Mouse (Mus musculus) midbrain, embryonic 16.5 days (tissue): ENCODE measurements around the gene Vezf1. TPM values are rescaled to one million over a fixed set of nuclear protein-coding genes. Genes with fewer than 3 reads are reported as not detected.

Experiments
- ATAC-seq: fragments of 200-750 bp; cut with Nextera tagmentation; 2 replicates; pipeline ENCODE4 v1.8.0; 2017; ENCODE audit warnings: moderate TSS enrichment
- H3K27ac ChIP-seq: fragments of 300-500 bp; sonication (generic); 2 replicates; pipeline ENCODE4 v1.5.1; 2014; ENCODE audit warnings: mild to moderate bottlenecking, low read length, mixed read lengths
- H3K27me3 ChIP-seq: fragments of 300-500 bp; sonication (generic); 2 replicates; pipeline ENCODE4 v1.6.1; 2014; ENCODE audit warnings: low read depth, low read length, mixed read lengths; ENCODE audit not compliant: control insufficient read depth, insufficient read depth
- H3K36me3 ChIP-seq: fragments of 300-500 bp; sonication (generic); 2 replicates; pipeline ENCODE4 v1.6.1; 2014; ENCODE audit warnings: mild to moderate bottlenecking, low read length, moderate library complexity, mixed read lengths; ENCODE audit not compliant: control insufficient read depth, insufficient read depth
- H3K4me1 ChIP-seq: fragments of 300-500 bp; sonication (generic); 2 replicates; pipeline ENCODE4 v1.6.1; 2014; ENCODE audit warnings: mild to moderate bottlenecking, low read length, mixed read lengths; ENCODE audit not compliant: control insufficient read depth, insufficient read depth
- H3K4me2 ChIP-seq: fragments of 300-500 bp; sonication (generic); 2 replicates; pipeline ENCODE4 v1.6.1; 2014; ENCODE audit warnings: mild to moderate bottlenecking, low read length, mixed read lengths
- H3K4me3 ChIP-seq: fragments of 300-500 bp; sonication (generic); 2 replicates; pipeline ENCODE4 v1.5.1; 2014; ENCODE audit warnings: low read depth, mild to moderate bottlenecking, low read length, moderate library complexity, mixed read lengths
- H3K9ac ChIP-seq: fragments of 300-500 bp; sonication (generic); 2 replicates; pipeline ENCODE4 v1.6.1; 2014; ENCODE audit warnings: low read depth, low read length, mixed read lengths
- H3K9me3 ChIP-seq: fragments of 300-500 bp; sonication (generic); replicated peaks from 2 replicates; pipeline ENCODE4 v1.6.1; 2014; ENCODE audit warnings: mild to moderate bottlenecking, low read length, mixed read lengths; ENCODE audit not compliant: control insufficient read depth, poor library complexity, severe bottlenecking
- WGBS: fragments of 180-500 bp; shearing (Covaris S2); extraction: QIAGEN DNeasy Blood & Tissue Kit; methylation state at CpG from one replicate; pipeline ENCODE4 v1.1.7; 2014; 5-methylcytosine and 5-hydroxymethylcytosine counted together
- polyA plus RNA-seq: library from polyadenylated mRNA; unstranded; fragments of >200 nt; fragmentation: Nextera tagmentation; extraction: Ambion mirVana; gene quantifications from 2 replicates; pipeline ENCODE4 v1.2.1, GENCODE M21; 2015

Gene Vezf1
- polyA plus RNA-seq, 1 experiment from 2014 or later = 39.5 TPM

- H3K27me3 ChIP-seq = no peaks in the 10 kb centered on the region
- no peak overlapping the region for H3K27ac ChIP-seq
- no peaks in the 10 kb centered on the region for H3K36me3 ChIP-seq
- H3K4me2 ChIP-seq = no peak overlapping the region
- H3K9ac ChIP-seq = no peak overlapping the region
- no peaks in the 10 kb centered on the region for H3K9me3 ChIP-seq
- H3K4me3 ChIP-seq = no peak overlapping the region
- ATAC-seq = no peak
- H3K4me1 ChIP-seq = peaks cover 18% of the 10 kb centered on the region
Observed at GRCm38 (mm10) chr11:88065732-88066131, 2.3 kb upstream of the Vezf1 start.

GRCm38 (mm10) chr11:88067191-88067585 lies 891 bp upstream of the Vezf1 start:
- Histone ChIP-seq H3K27me3 (no peaks in the 10 kb centered on the region), H3K9ac (peak overlapping the region; percentile 97), H3K4me1 (peaks cover 32% of the 10 kb centered on the region), H3K27ac (peak overlapping the region; percentile 98), H3K36me3 (no peaks in the 10 kb centered on the region), H3K9me3 (no peaks in the 10 kb centered on the region), H3K4me2 (peak overlapping the region; percentile 71), H3K4me3 (peak overlapping the region; percentile 97)
- under 1% methylated on average over 8 of the region's 8 CpGs for WGBS
- no peak for ATAC-seq

- H3K4me1 ChIP-seq = peaks cover 47% of the 10 kb centered on the region
- 0% methylated on average over 50 of the region's 92 CpGs for WGBS
Observed at GRCm38 (mm10) chr11:88068411-88069245, 549 bp downstream of the Vezf1 start.

GRCm38 (mm10) chr11:88069246-88069570 lies 1.1 kb downstream of the Vezf1 start:
- Histone ChIP-seq H3K36me3 (no peaks in the 10 kb centered on the region), H3K9ac (peak overlapping the region; percentile 97), H3K9me3 (no peaks in the 10 kb centered on the region), H3K4me1 (peaks cover 49% of the 10 kb centered on the region), H3K27ac (peak overlapping the region; percentile 98), H3K4me2 (peak overlapping the region; percentile 82), H3K4me3 (peak overlapping the region; percentile 97), H3K27me3 (no peaks in the 10 kb centered on the region)
- no peak for ATAC-seq
- 0% methylated on average over 12 of the region's 12 CpGs for WGBS

More at GRCm38 (mm10) chr11:88068411-88069245, 549 bp downstream of the Vezf1 start:
- Histone ChIP-seq H3K27me3 (no peaks in the 10 kb centered on the region), H3K4me2 (peak overlapping the region; percentile 82), H3K36me3 (no peaks in the 10 kb centered on the region), H3K9ac (peak overlapping the region; percentile 97), H3K9me3 (no peaks in the 10 kb centered on the region), H3K27ac (peak overlapping the region; percentile 98), H3K4me3 (peak overlapping the region; percentile 97)
- peak; percentile 70 for ATAC-seq

GRCm38 (mm10) chr11:88070392-88070791 lies 2.3 kb downstream of the Vezf1 start:
- 20% methylated on average over 4 of the region's 4 CpGs for WGBS
- Histone ChIP-seq H3K4me1 (peaks cover 53% of the 10 kb centered on the region), H3K9me3 (no peaks in the 10 kb centered on the region), H3K36me3 (no peaks in the 10 kb centered on the region), H3K27me3 (no peaks in the 10 kb centered on the region), H3K4me3 (peak overlapping the region; percentile 97), H3K9ac (peak overlapping the region; percentile 38; the same call in 1 of the 2 replicates), H3K27ac (no peak overlapping the region), H3K4me2 (peak overlapping the region; percentile 82)
- no peak for ATAC-seq

- H3K27ac ChIP-seq = no peak overlapping the region
- 23% methylated on average over 5 of the region's 5 CpGs for WGBS
- no peaks in the 10 kb centered on the region for H3K9me3 ChIP-seq
- no peak for ATAC-seq
- H3K4me3 ChIP-seq = no peak overlapping the region; the same call in 1 of the 2 replicates
- peak overlapping the region; percentile 82 for H3K4me2 ChIP-seq
- peaks cover 2% of the 10 kb centered on the region; the same call in 1 of the 2 replicates for H3K36me3 ChIP-seq
- H3K27me3 ChIP-seq = no peaks in the 10 kb centered on the region
- H3K9ac ChIP-seq = no peak overlapping the region
- peaks cover 53% of the 10 kb centered on the region for H3K4me1 ChIP-seq
Observed at GRCm38 (mm10) chr11:88071113-88071512, 3.0 kb downstream of the Vezf1 start.

- H3K9ac ChIP-seq = 0 out of 2 replicates have a peak overlapping the region, but pooled peaks have one; percentile 22
- no peak overlapping the region for H3K4me2 ChIP-seq
Observed at GRCm38 (mm10) chr11:88073343-88073875, 5.3 kb downstream of the Vezf1 start.

GRCm38 (mm10) chr11:88075701-88076100 lies 7.6 kb downstream of the Vezf1 start:
- Histone ChIP-seq H3K4me3 (no peak overlapping the region), H3K36me3 (peaks cover 19% of the 10 kb centered on the region)
- ATAC-seq = no peak

More at GRCm38 (mm10) chr11:88073343-88073875, 5.3 kb downstream of the Vezf1 start:
- H3K4me1 ChIP-seq = peaks cover 48% of the 10 kb centered on the region
- no peak overlapping the region for H3K27ac ChIP-seq
- 85% methylated on average over 14 of the region's 14 CpGs for WGBS
- H3K27me3 ChIP-seq = no peaks in the 10 kb centered on the region
- peaks cover 9% of the 10 kb centered on the region; the same call in 1 of the 2 replicates for H3K36me3 ChIP-seq
- no peaks in the 10 kb centered on the region for H3K9me3 ChIP-seq
- no peak overlapping the region for H3K4me3 ChIP-seq
- ATAC-seq = no peak

GRCm38 (mm10) chr11:88076394-88076793 lies 8.3 kb downstream of the Vezf1 start:
- Histone ChIP-seq H3K4me3 (no peak overlapping the region), H3K4me2 (no peak overlapping the region), H3K9me3 (no peaks in the 10 kb centered on the region), H3K9ac (no peak overlapping the region), H3K27ac (no peak overlapping the region), H3K4me1 (peaks cover 28% of the 10 kb centered on the region), H3K36me3 (peaks cover 23% of the 10 kb centered on the region), H3K27me3 (no peaks in the 10 kb centered on the region)
- no peak for ATAC-seq
- WGBS = 83% methylated on average over 1 of the region's 1 CpGs

More at GRCm38 (mm10) chr11:88075701-88076100, 7.6 kb downstream of the Vezf1 start:
- Histone ChIP-seq H3K27ac (no peak overlapping the region), H3K4me1 (peaks cover 35% of the 10 kb centered on the region), H3K9ac (no peak overlapping the region), H3K4me2 (no peak overlapping the region), H3K27me3 (no peaks in the 10 kb centered on the region), H3K9me3 (no peaks in the 10 kb centered on the region)
- 23% methylated on average over 1 of the region's 1 CpGs for WGBS
